In genomic region chr13:18125226-18126000, GRCm38 (mm10) we compare ENCODE assay signal across 17 mouse cellular contexts.
DNase-seq lines count a peak whose midpoint lies in the region; ATAC-seq lines count a peak whose summit lies in the region.
"Had no signal": no experiment of that assay in that cellular context is flagged by ENCODE, and none has a peak within 500 bp of the region (broad histone marks: within the 10 kb centered on the region; RNA-seq: fewer than 3 reads in every experiment).

No protein-coding gene starts in this region.

- no peak for DNase-seq in hindbrain, embryonic 10.5 days (ENCODE audit: low spot score)
- peak; percentile 81 for DNase-seq in midbrain, embryonic 11.5 days (ENCODE audit: low spot score, missing footprints)
- DNase-seq in midbrain, embryonic 14.5 days, result no peak
- no peak for DNase-seq in left cerebral cortex, adult 9 months (ENCODE audit: low spot score in 2 of 2)
- no peak for DNase-seq in gastrocnemius, adult 8-10 months (ENCODE audit: low spot score in 2 of 2)
- DNase-seq: B cell, adult 2 months; gastrocnemius, adult 2 months; right cerebral cortex, postnatal 25 days; thymus, postnatal 25 days had no signal

- H3K36me3 ChIP-seq in hindbrain, embryonic 15.5 days, result no peaks in the 10 kb centered on the region
- no peaks in the 10 kb centered on the region for H3K36me3 ChIP-seq in hindbrain, embryonic 10.5 days
- no peaks in the 10 kb centered on the region for H3K36me3 ChIP-seq in midbrain, embryonic 11.5 days (ENCODE audit: control insufficient read depth, insufficient read depth, low read length)
- no peaks in the 10 kb centered on the region for H3K36me3 ChIP-seq in midbrain, embryonic 16.5 days (ENCODE audit: control insufficient read depth, insufficient read depth, low read length)
- H3K36me3 ChIP-seq in embryonic facial prominence, embryonic 15.5 days, result no peaks in the 10 kb centered on the region
- H3K36me3 ChIP-seq in midbrain, embryonic 14.5 days (ENCODE audit: control insufficient read depth, insufficient read depth, low read length), result no peaks in the 10 kb centered on the region
- H3K36me3 ChIP-seq: heart, embryonic 13.5 days; hindbrain, embryonic 13.5 days; stomach, embryonic 15.5 days had no signal

- H3K27ac ChIP-seq in hindbrain, embryonic 15.5 days (replicated peaks), result no peak overlapping the region
- no peak overlapping the region for H3K27ac ChIP-seq in hindbrain, embryonic 10.5 days
- no peak overlapping the region for H3K27ac ChIP-seq in midbrain, embryonic 11.5 days (ENCODE audit: low read depth, low read length)
- H3K27ac ChIP-seq in midbrain, embryonic 16.5 days (ENCODE audit: low read length), result no peak overlapping the region
- H3K27ac ChIP-seq in embryonic facial prominence, embryonic 15.5 days (replicated peaks), result no peak overlapping the region
- no peak overlapping the region for H3K27ac ChIP-seq in midbrain, embryonic 14.5 days (replicated peaks; ENCODE audit: low read depth, low read length)
- H3K27ac ChIP-seq: gastrocnemius, adult 2 months; heart, embryonic 13.5 days; hindbrain, embryonic 13.5 days; kidney, postnatal 0 days; liver, embryonic 14.5 days; stomach, embryonic 15.5 days had no signal

- no peak overlapping the region for H3K4me3 ChIP-seq in hindbrain, embryonic 15.5 days
- H3K4me3 ChIP-seq in hindbrain, embryonic 10.5 days, result no peak overlapping the region
- no peak overlapping the region for H3K4me3 ChIP-seq in midbrain, embryonic 11.5 days (ENCODE audit: low read depth, low read length)
- H3K4me3 ChIP-seq in midbrain, embryonic 16.5 days (ENCODE audit: low read depth, low read length), result no peak overlapping the region
- no peak overlapping the region for H3K4me3 ChIP-seq in embryonic facial prominence, embryonic 15.5 days (replicated peaks)
- no peak overlapping the region for H3K4me3 ChIP-seq in midbrain, embryonic 14.5 days (replicated peaks; ENCODE audit: low read depth, low read length)
- H3K4me3 ChIP-seq: gastrocnemius, adult 2 months; heart, embryonic 13.5 days; hindbrain, embryonic 13.5 days; stomach, embryonic 15.5 days had no signal

- peak; percentile 49 for ATAC-seq in hindbrain, embryonic 15.5 days (ENCODE audit: low FRiP score, low read depth)
- ATAC-seq in midbrain, embryonic 11.5 days (ENCODE audit: low FRiP score), result no peak
- no peak for ATAC-seq in midbrain, embryonic 16.5 days
- no peak for ATAC-seq in embryonic facial prominence, embryonic 15.5 days (ENCODE audit: insufficient number of reproducible peaks, low FRiP score, low TSS enrichment, low read depth)
- 0 out of 2 replicates have a peak, but pooled peaks have one; percentile 17 for ATAC-seq in midbrain, embryonic 14.5 days (ENCODE audit: low FRiP score, low TSS enrichment)

- WGBS in hindbrain, embryonic 15.5 days, result 75% methylated on average over 15 of the region's 15 CpGs
- 76% methylated on average over 15 of the region's 15 CpGs for WGBS in hindbrain, embryonic 10.5 days
- 70% methylated on average over 15 of the region's 15 CpGs for WGBS in midbrain, embryonic 11.5 days
- WGBS in midbrain, embryonic 16.5 days, result 73% methylated on average over 15 of the region's 15 CpGs
- WGBS in embryonic facial prominence, embryonic 15.5 days, result 42% methylated on average over 15 of the region's 15 CpGs
- WGBS in midbrain, embryonic 14.5 days, result 73% methylated on average over 15 of the region's 15 CpGs

- H3K27me3 ChIP-seq in hindbrain, embryonic 15.5 days, result no peaks in the 10 kb centered on the region
- H3K27me3 ChIP-seq in hindbrain, embryonic 10.5 days (ENCODE audit: insufficient read depth, poor library complexity, severe bottlenecking), result no peaks in the 10 kb centered on the region
- H3K27me3 ChIP-seq in midbrain, embryonic 11.5 days (ENCODE audit: control insufficient read depth, insufficient read depth, low read length), result no peaks in the 10 kb centered on the region
- no peaks in the 10 kb centered on the region for H3K27me3 ChIP-seq in midbrain, embryonic 16.5 days (ENCODE audit: control insufficient read depth, insufficient read depth, low read depth, low read length)
- H3K27me3 ChIP-seq in embryonic facial prominence, embryonic 15.5 days, result no peaks in the 10 kb centered on the region
- no peaks in the 10 kb centered on the region for H3K27me3 ChIP-seq in midbrain, embryonic 14.5 days (ENCODE audit: control insufficient read depth, insufficient read depth, low read length)
- H3K27me3 ChIP-seq: heart, embryonic 13.5 days; hindbrain, embryonic 13.5 days; stomach, embryonic 15.5 days had no signal

- H3K4me1 ChIP-seq in hindbrain, embryonic 15.5 days (replicated peaks), result peaks cover 5% of the 10 kb centered on the region; the same call in 1 of the 2 replicates
- H3K4me1 ChIP-seq in hindbrain, embryonic 10.5 days (replicated peaks), result peaks cover 34% of the 10 kb centered on the region
- H3K4me1 ChIP-seq in midbrain, embryonic 11.5 days (ENCODE audit: control insufficient read depth, insufficient read depth, low read length), result peaks cover 21% of the 10 kb centered on the region
- H3K4me1 ChIP-seq in midbrain, embryonic 16.5 days (ENCODE audit: control insufficient read depth, insufficient read depth, low read length), result peaks cover 13% of the 10 kb centered on the region
- H3K4me1 ChIP-seq in embryonic facial prominence, embryonic 15.5 days, result peaks cover 5% of the 10 kb centered on the region
- H3K4me1 ChIP-seq in midbrain, embryonic 14.5 days (ENCODE audit: control insufficient read depth, insufficient read depth, low read length), result peaks cover 24% of the 10 kb centered on the region
- H3K4me1 ChIP-seq: stomach, embryonic 15.5 days had no signal

- H3K9me3 ChIP-seq in hindbrain, embryonic 15.5 days, result no peaks in the 10 kb centered on the region
- no peaks in the 10 kb centered on the region for H3K9me3 ChIP-seq in hindbrain, embryonic 10.5 days
- H3K9me3 ChIP-seq in midbrain, embryonic 11.5 days (ENCODE audit: control insufficient read depth, low read length), result no peaks in the 10 kb centered on the region
- H3K9me3 ChIP-seq in midbrain, embryonic 16.5 days (replicated peaks; ENCODE audit: control insufficient read depth, low read length, poor library complexity, severe bottlenecking), result no peaks in the 10 kb centered on the region
- no peaks in the 10 kb centered on the region for H3K9me3 ChIP-seq in embryonic facial prominence, embryonic 15.5 days (replicated peaks)
- no peaks in the 10 kb centered on the region for H3K9me3 ChIP-seq in midbrain, embryonic 14.5 days (ENCODE audit: control insufficient read depth, low read length)
- H3K9me3 ChIP-seq: heart, embryonic 13.5 days; hindbrain, embryonic 13.5 days; stomach, embryonic 15.5 days had no signal

- no peak overlapping the region for H3K4me2 ChIP-seq in hindbrain, embryonic 15.5 days
- no peak overlapping the region for H3K4me2 ChIP-seq in midbrain, embryonic 11.5 days
- no peak overlapping the region for H3K4me2 ChIP-seq in midbrain, embryonic 16.5 days (ENCODE audit: low read length)
- peak overlapping the region; percentile 27 for H3K4me2 ChIP-seq in embryonic facial prominence, embryonic 15.5 days (replicated peaks)
- H3K4me2 ChIP-seq in midbrain, embryonic 14.5 days (ENCODE audit: low read length), result no peak overlapping the region
- H3K4me2 ChIP-seq: heart, embryonic 13.5 days; hindbrain, embryonic 13.5 days; stomach, embryonic 15.5 days had no signal

- no peak overlapping the region for H3K9ac ChIP-seq in hindbrain, embryonic 15.5 days
- H3K9ac ChIP-seq in midbrain, embryonic 11.5 days (ENCODE audit: low read length), result no peak overlapping the region
- H3K9ac ChIP-seq in midbrain, embryonic 16.5 days (ENCODE audit: low read depth, low read length), result no peak overlapping the region
- no peak overlapping the region for H3K9ac ChIP-seq in embryonic facial prominence, embryonic 15.5 days
- no peak overlapping the region for H3K9ac ChIP-seq in midbrain, embryonic 14.5 days (replicated peaks; ENCODE audit: low read length)
- H3K9ac ChIP-seq: heart, embryonic 13.5 days; hindbrain, embryonic 13.5 days; liver, embryonic 14.5 days; stomach, embryonic 15.5 days had no signal

Comparison
In these comparisons a context has a peak if more than half of its experiments do, and no peak if none do; other contexts are left out.
1. ATAC-seq: peak in hindbrain, embryonic 15.5 days (single experiment) and midbrain, embryonic 14.5 days (single experiment); none in midbrain, embryonic 11.5 days (single experiment), midbrain, embryonic 16.5 days (single experiment) and embryonic facial prominence, embryonic 15.5 days (single experiment).